Mouse (Mus musculus): ENCODE data around the gene Kctd19.
A peak's percentile ranks its signal among the peaks of the same experiment; 100 is the strongest.

Gene Kctd19

GRCm38 (mm10) chr8:105355179-105356024 is 57.9 kb downstream of the Kctd19 start:
- DNase-seq, result no peak

- no peak for DNase-seq
Measured at GRCm38 (mm10) chr8:105354549-105354948, 58.8 kb downstream of the Kctd19 start.

- DNase-seq, result no peak
Measured at GRCm38 (mm10) chr8:105353583-105354135, 59.6 kb downstream of the Kctd19 start.

- DNase-seq, result no peak
Measured at GRCm38 (mm10) chr8:105350186-105350585, 63.1 kb downstream of the Kctd19 start.

GRCm38 (mm10) chr8:105349096-105349771 is 64.1 kb downstream of the Kctd19 start:
- peak; percentile 61 for DNase-seq

- peak; percentile 48 for DNase-seq
Measured at GRCm38 (mm10) chr8:105348450-105349095, 64.7 kb downstream of the Kctd19 start, which contains the start of gene Slc9a5. Gene Slc9a5, plus strand, starts transcription at chr8:105348843.

- peak; percentile 86 for DNase-seq
Measured at GRCm38 (mm10) chr8:105347428-105348221, 65.7 kb downstream of the Kctd19 start, which contains the start of gene Fhod1. Gene Fhod1, minus strand, starts transcription at chr8:105347953.

GRCm38 (mm10) chr8:105346611-105347427 is 66.5 kb downstream of the Kctd19 start:
- no peak for DNase-seq

- DNase-seq, result no peak
Measured at GRCm38 (mm10) chr8:105345061-105345975, 68.0 kb downstream of the Kctd19 start.

- no peak for DNase-seq
Measured at GRCm38 (mm10) chr8:105343791-105344574, 69.3 kb downstream of the Kctd19 start.

GRCm38 (mm10) chr8:105342768-105343167 is 70.5 kb downstream of the Kctd19 start:
- no peak for DNase-seq

- no peak for DNase-seq
Measured at GRCm38 (mm10) chr8:105341399-105341798, 71.9 kb downstream of the Kctd19 start.

- no peak for DNase-seq
Measured at GRCm38 (mm10) chr8:105339886-105340635, 73.2 kb downstream of the Kctd19 start.

- DNase-seq, result no peak
Measured at GRCm38 (mm10) chr8:105338992-105339391, 74.3 kb downstream of the Kctd19 start.

- DNase-seq, result no peak
Measured at GRCm38 (mm10) chr8:105336373-105337130, 76.8 kb downstream of the Kctd19 start.

Data from right cerebral cortex, postnatal 25 days (tissue).